Mouse (Mus musculus) embryonic facial prominence, embryonic 15.5 days (tissue): ENCODE results near the gene Klhl29. TPM values are rescaled to one million over a fixed set of nuclear protein-coding genes. Genes with fewer than 3 reads are reported as not detected.

ENCODE experiments used
- ATAC-seq: fragments of 200-750 bp; cut with Nextera tagmentation; 2 replicates; pipeline ENCODE4 v1.8.0; 2017; ENCODE audit warnings: low read depth, moderate TSS enrichment; ENCODE audit not compliant: insufficient number of reproducible peaks, low FRiP score, low TSS enrichment
- H3K27ac ChIP-seq: fragments of 300-500 bp; sonication (generic); replicated peaks from 2 replicates; pipeline ENCODE4 v1.5.1; 2015; ENCODE audit warnings: mild to moderate bottlenecking, inconsistent platforms
- H3K27me3 ChIP-seq: fragments of 300-500 bp; sonication (generic); 2 replicates; pipeline ENCODE4 v1.6.1; 2015; ENCODE audit warnings: inconsistent platforms
- H3K36me3 ChIP-seq: fragments of 300-500 bp; sonication (generic); 2 replicates; pipeline ENCODE4 v1.6.1; 2015; ENCODE audit warnings: mild to moderate bottlenecking, inconsistent platforms
- H3K4me1 ChIP-seq: fragments of 300-500 bp; sonication (generic); 2 replicates; pipeline ENCODE4 v1.6.1; 2015; ENCODE audit warnings: inconsistent platforms
- H3K4me2 ChIP-seq: fragments of 300-500 bp; sonication (generic); replicated peaks from 2 replicates; pipeline ENCODE4 v1.6.1; 2015; ENCODE audit warnings: mild to moderate bottlenecking, inconsistent platforms
- H3K4me3 ChIP-seq: fragments of 300-500 bp; sonication (generic); replicated peaks from 2 replicates; pipeline ENCODE4 v1.5.1; 2015; ENCODE audit warnings: mild to moderate bottlenecking, inconsistent platforms
- H3K9ac ChIP-seq: fragments of 300-500 bp; sonication (generic); 2 replicates; pipeline ENCODE4 v1.6.1; 2015; ENCODE audit warnings: inconsistent platforms
- H3K9me3 ChIP-seq: fragments of 300-500 bp; sonication (generic); replicated peaks from 2 replicates; pipeline ENCODE4 v1.6.1; 2016; ENCODE audit warnings: inconsistent platforms
- whole genome bisulfite sequencing: fragments of 180-500 bp; shearing (Covaris S2); methylation state at CpG from one replicate; pipeline ENCODE4 v1.1.7; 2015; 5-methylcytosine and 5-hydroxymethylcytosine counted together
- polyA plus RNA-seq: library from polyadenylated mRNA; unstranded; fragments of >200 nt; fragmentation: Nextera tagmentation; extraction: Ambion mirVana; gene quantifications from 2 replicates; pipeline ENCODE4 v1.2.1, GENCODE M21; 2015

Klhl29 gene
- polyA plus RNA-seq, 1 experiment from 2014 or later, result 1.5 TPM

GRCm38 (mm10) chr12:5161631-5162030 lies 213.9 kb downstream of the Klhl29 start:
- 82% methylated on average over 4 of the region's 4 CpGs for WGBS

GRCm38 (mm10) chr12:5157931-5158481 lies 217.5 kb downstream of the Klhl29 start:
- Histone ChIP-seq H3K4me2 (no peak overlapping the region), H3K27ac (no peak overlapping the region), H3K36me3 (no peaks in the 10 kb centered on the region), H3K9ac (no peak overlapping the region), H3K9me3 (no peaks in the 10 kb centered on the region), H3K27me3 (no peaks in the 10 kb centered on the region), H3K4me3 (no peak overlapping the region), H3K4me1 (peaks cover 26% of the 10 kb centered on the region)
- ATAC-seq, result no peak
- 59% methylated on average over 5 of the region's 5 CpGs for WGBS

More at GRCm38 (mm10) chr12:5161631-5162030, 213.9 kb downstream of the Klhl29 start:
- Histone ChIP-seq H3K9me3 (no peaks in the 10 kb centered on the region), H3K4me1 (peaks cover 22% of the 10 kb centered on the region), H3K9ac (no peak overlapping the region), H3K27ac (no peak overlapping the region), H3K4me3 (no peak overlapping the region), H3K4me2 (no peak overlapping the region), H3K27me3 (no peaks in the 10 kb centered on the region), H3K36me3 (no peaks in the 10 kb centered on the region)
- ATAC-seq, result no peak

GRCm38 (mm10) chr12:5157021-5157681 lies 218.3 kb downstream of the Klhl29 start:
- 68% methylated on average over 6 of the region's 6 CpGs for WGBS
- Histone ChIP-seq H3K4me1 (peaks cover 26% of the 10 kb centered on the region), H3K9me3 (no peaks in the 10 kb centered on the region), H3K27ac (no peak overlapping the region), H3K4me2 (no peak overlapping the region), H3K9ac (no peak overlapping the region), H3K4me3 (no peak overlapping the region), H3K36me3 (no peaks in the 10 kb centered on the region), H3K27me3 (no peaks in the 10 kb centered on the region)
- ATAC-seq, result no peak

- Histone ChIP-seq H3K4me2 (no peak overlapping the region), H3K36me3 (no peaks in the 10 kb centered on the region), H3K27me3 (no peaks in the 10 kb centered on the region), H3K9me3 (no peaks in the 10 kb centered on the region), H3K4me1 (peaks cover 34% of the 10 kb centered on the region), H3K9ac (no peak overlapping the region), H3K4me3 (no peak overlapping the region), H3K27ac (0 out of 2 replicates have a peak overlapping the region, but pooled peaks have one; percentile 1)
- ATAC-seq, result no peak
- WGBS, result 57% methylated on average over 3 of the region's 3 CpGs
Observed at GRCm38 (mm10) chr12:5155177-5155576, 220.3 kb downstream of the Klhl29 start.

GRCm38 (mm10) chr12:5151859-5152258 lies 223.6 kb downstream of the Klhl29 start:
- no peak overlapping the region for H3K4me3 ChIP-seq
- H3K36me3 ChIP-seq, result no peaks in the 10 kb centered on the region
- no peak overlapping the region for H3K27ac ChIP-seq
- WGBS, result 32% methylated on average over 10 of the region's 10 CpGs
- H3K9me3 ChIP-seq, result no peaks in the 10 kb centered on the region
- no peaks in the 10 kb centered on the region for H3K27me3 ChIP-seq
- ATAC-seq, result no peak
- no peak overlapping the region for H3K4me2 ChIP-seq
- peaks cover 27% of the 10 kb centered on the region for H3K4me1 ChIP-seq
- H3K9ac ChIP-seq, result no peak overlapping the region

- Histone ChIP-seq H3K27ac (no peak overlapping the region), H3K36me3 (no peaks in the 10 kb centered on the region), H3K9ac (no peak overlapping the region), H3K4me2 (no peak overlapping the region), H3K4me3 (no peak overlapping the region), H3K4me1 (peaks cover 28% of the 10 kb centered on the region), H3K9me3 (no peaks in the 10 kb centered on the region), H3K27me3 (no peaks in the 10 kb centered on the region)
- no peak for ATAC-seq
- WGBS, result 72% methylated on average over 5 of the region's 5 CpGs
Observed at GRCm38 (mm10) chr12:5147346-5148035, 228.0 kb downstream of the Klhl29 start.

- 48% methylated on average over 5 of the region's 5 CpGs for WGBS
- H3K36me3 ChIP-seq, result no peaks in the 10 kb centered on the region
- no peak overlapping the region for H3K4me3 ChIP-seq
- H3K9me3 ChIP-seq, result no peaks in the 10 kb centered on the region
- 0 out of 2 replicates have a peak overlapping the region, but pooled peaks have one; percentile 35 for H3K27ac ChIP-seq
- H3K4me2 ChIP-seq, result no peak overlapping the region
- ATAC-seq, result no peak
- H3K4me1 ChIP-seq, result peaks cover 22% of the 10 kb centered on the region
- no peak overlapping the region for H3K9ac ChIP-seq
- no peaks in the 10 kb centered on the region for H3K27me3 ChIP-seq
Observed at GRCm38 (mm10) chr12:5143903-5144781, 231.3 kb downstream of the Klhl29 start.

GRCm38 (mm10) chr12:5143224-5143623 lies 232.3 kb downstream of the Klhl29 start:
- Histone ChIP-seq H3K9me3 (no peaks in the 10 kb centered on the region), H3K4me1 (peaks cover 22% of the 10 kb centered on the region), H3K27ac (no peak overlapping the region), H3K4me2 (no peak overlapping the region), H3K4me3 (no peak overlapping the region), H3K27me3 (no peaks in the 10 kb centered on the region), H3K36me3 (no peaks in the 10 kb centered on the region), H3K9ac (no peak overlapping the region)
- ATAC-seq, result no peak
- WGBS, result 31% methylated on average over 5 of the region's 5 CpGs

- H3K36me3 ChIP-seq, result 0 out of 2 replicates have a peak, but pooled peaks cover under 1% of the 10 kb centered on the region
- H3K4me1 ChIP-seq, result peaks cover 22% of the 10 kb centered on the region
- no peak overlapping the region for H3K9ac ChIP-seq
- H3K9me3 ChIP-seq, result no peaks in the 10 kb centered on the region
- no peak overlapping the region for H3K4me2 ChIP-seq
- 12% methylated on average over 3 of the region's 3 CpGs for WGBS
- peak; percentile 63 for ATAC-seq
- H3K27ac ChIP-seq, result no peak overlapping the region
- no peaks in the 10 kb centered on the region for H3K27me3 ChIP-seq
- H3K4me3 ChIP-seq, result no peak overlapping the region
Observed at GRCm38 (mm10) chr12:5142776-5143175, 232.7 kb downstream of the Klhl29 start.

GRCm38 (mm10) chr12:5141040-5141439 lies 234.4 kb downstream of the Klhl29 start:
- Histone ChIP-seq H3K4me2 (no peak overlapping the region), H3K27me3 (no peaks in the 10 kb centered on the region), H3K36me3 (0 out of 2 replicates have a peak, but pooled peaks cover 6% of the 10 kb centered on the region), H3K4me3 (no peak overlapping the region), H3K4me1 (peaks cover 22% of the 10 kb centered on the region), H3K27ac (no peak overlapping the region), H3K9ac (no peak overlapping the region), H3K9me3 (no peaks in the 10 kb centered on the region)
- 63% methylated on average over 4 of the region's 4 CpGs for WGBS
- no peak for ATAC-seq

- Histone ChIP-seq H3K27me3 (no peaks in the 10 kb centered on the region), H3K27ac (no peak overlapping the region), H3K4me2 (no peak overlapping the region), H3K9ac (no peak overlapping the region), H3K36me3 (0 out of 2 replicates have a peak, but pooled peaks cover 6% of the 10 kb centered on the region), H3K9me3 (no peaks in the 10 kb centered on the region), H3K4me3 (no peak overlapping the region), H3K4me1 (peaks cover 22% of the 10 kb centered on the region)
- WGBS, result 49% methylated on average over 4 of the region's 4 CpGs
- no peak for ATAC-seq
Observed at GRCm38 (mm10) chr12:5139302-5139701, 236.2 kb downstream of the Klhl29 start.
